ENCODE assay signal across 8 mouse cellular contexts in genomic region chr17:87282007-87282705, GRCm38 (mm10). TPM values are rescaled to one million over a fixed set of nuclear protein-coding genes. Genes with fewer than 3 reads are reported as not detected.
DNase-seq lines count a peak whose midpoint lies in the region; ATAC-seq and TF ChIP-seq lines count a peak whose summit lies in the region.

No protein-coding gene starts in this region.

- no peaks in the 10 kb centered on the region for H3K9me3 ChIP-seq in ES-E14 (ENCODE audit: control insufficient read depth, insufficient read depth, low read depth, low read length)
- no peaks in the 10 kb centered on the region for H3K9me3 ChIP-seq in forebrain, embryonic 15.5 days
- H3K9me3 ChIP-seq in neural tube, embryonic 14.5 days (ENCODE audit: control insufficient read depth, low read length) = no peaks in the 10 kb centered on the region

- H3K4me2 ChIP-seq in forebrain, embryonic 15.5 days (replicated peaks) = peak overlapping the region; percentile 92
- peak overlapping the region; percentile 91 for H3K4me2 ChIP-seq in neural tube, embryonic 14.5 days (ENCODE audit: low read depth, low read length)

- DNase-seq in ES-E14 (ENCODE audit: low read depth, low spot score) = peak; percentile 94
- peak; percentile 42 for DNase-seq in cerebellum, adult 11 months
- peak; percentile 91 for DNase-seq in heart, postnatal 25 days (ENCODE audit: low spot score)
- peak; percentile 46 to 76 for DNase-seq in layer of hippocampus, adult 18-20 months (ENCODE audit: low spot score in 2 of 2)
- DNase-seq in lung, adult 18-20 months = peak; percentile 97 to 98

- no peak for TF ChIP-seq CTCF in testis, adult 2 months (IDR thresholded peaks at IDR 0.05; ENCODE audit: control insufficient read depth, insufficient read depth, insufficient replicate concordance, low read depth, low read length)

- H3K27ac ChIP-seq in ES-E14 (ENCODE audit: insufficient read depth, low read depth, low read length, poor library complexity, severe bottlenecking) = no peak overlapping the region
- peak overlapping the region; percentile 75 for H3K27ac ChIP-seq in forebrain, embryonic 15.5 days (replicated peaks)
- H3K27ac ChIP-seq in neural tube, embryonic 14.5 days (ENCODE audit: low read depth, low read length) = peak overlapping the region; percentile 81
- H3K27ac ChIP-seq in testis, adult 2 months (ENCODE audit: control insufficient read depth, insufficient read depth, low read depth, low read length) = peak overlapping the region; percentile 80

- H3K4me1 ChIP-seq in ES-E14 (ENCODE audit: control insufficient read depth in 2 of 2, insufficient read depth in 2 of 2, low read length in 2 of 2, poor library complexity in 1 of 2) = peaks cover 0 to 1% of the 10 kb centered on the region in 2 experiments; a peak in 2 of 4 replicates
- peaks cover 20% of the 10 kb centered on the region for H3K4me1 ChIP-seq in forebrain, embryonic 15.5 days
- peaks cover 10% of the 10 kb centered on the region; the same call in 1 of the 2 replicates for H3K4me1 ChIP-seq in neural tube, embryonic 14.5 days (ENCODE audit: control insufficient read depth, insufficient read depth, low read length)
- H3K4me1 ChIP-seq in testis, adult 2 months (ENCODE audit: control insufficient read depth, insufficient read depth, low read length) = no peaks in the 10 kb centered on the region; the same call in none of the 2 replicates

- peak overlapping the region; percentile 90 for H3K9ac ChIP-seq in ES-E14 (ENCODE audit: insufficient read depth, low read depth, low read length, poor library complexity, severe bottlenecking)
- peak overlapping the region; percentile 85 for H3K9ac ChIP-seq in forebrain, embryonic 15.5 days (replicated peaks)
- H3K9ac ChIP-seq in neural tube, embryonic 14.5 days (replicated peaks; ENCODE audit: low read depth, low read length) = peak overlapping the region; percentile 80

- intact Hi-C loops in heart, postnatal 25 days (cut with DNase I) = no loop called here

- under 1% methylated on average over 43 of the region's 44 CpGs for WGBS in forebrain, embryonic 15.5 days
- under 1% methylated on average over 40 of the region's 44 CpGs for WGBS in neural tube, embryonic 14.5 days

- H3K4me3 ChIP-seq in ES-E14 (ENCODE audit: insufficient read depth in 1 of 2, low read depth in 1 of 2, low read length in 2 of 2, poor library complexity in 1 of 2, severe bottlenecking in 1 of 2) = peak overlapping the region; percentile 91
- peak overlapping the region; percentile 88 for H3K4me3 ChIP-seq in forebrain, embryonic 15.5 days
- peak overlapping the region; percentile 71 for H3K4me3 ChIP-seq in neural tube, embryonic 14.5 days (ENCODE audit: low read depth, low read length)
- H3K4me3 ChIP-seq in testis, adult 2 months (ENCODE audit: control insufficient read depth, low read depth, low read length) = peak overlapping the region; percentile 85

- TF ChIP-seq POLR2A in testis, adult 2 months (IDR thresholded peaks at IDR 0.05; ENCODE audit: control insufficient read depth, low read depth, low read length) = no peak

- no peaks in the 10 kb centered on the region for H3K36me3 ChIP-seq in ES-E14 (ENCODE audit: control insufficient read depth, insufficient read depth, low read length, poor library complexity, severe bottlenecking)
- H3K36me3 ChIP-seq in forebrain, embryonic 15.5 days = no peaks in the 10 kb centered on the region
- no peaks in the 10 kb centered on the region for H3K36me3 ChIP-seq in neural tube, embryonic 14.5 days (ENCODE audit: control insufficient read depth, insufficient read depth, low read length)
- no peaks in the 10 kb centered on the region for H3K36me3 ChIP-seq in testis, adult 2 months (ENCODE audit: control insufficient read depth, insufficient read depth, low read length)

- in situ Hi-C loops in ES-E14 (cut with MboI; ENCODE audit: low sequenced_read_pairs in 2 of 2, unreplicated experiment in 2 of 2) = no loop called here

- H3K27me3 ChIP-seq in forebrain, embryonic 15.5 days = peaks cover 13% of the 10 kb centered on the region
- H3K27me3 ChIP-seq in neural tube, embryonic 14.5 days (ENCODE audit: control insufficient read depth, insufficient read depth, low read length) = peaks cover 6% of the 10 kb centered on the region; the same call in 1 of the 2 replicates
- H3K27me3 ChIP-seq in testis, adult 2 months (ENCODE audit: control insufficient read depth, insufficient read depth, low read length) = peaks cover 3% of the 10 kb centered on the region; the same call in 1 of the 2 replicates

- peak; percentile 81 for ATAC-seq in forebrain, embryonic 15.5 days (replicated peaks)
- ATAC-seq in neural tube, embryonic 14.5 days (ENCODE audit: low read depth) = peak; percentile 78

TF ChIP-seq in ES-E14, 5 proteins besides CTCF, POLR2A, EP300 and RAD21:
- no peak for TF ChIP-seq ZNF384 (IDR thresholded peaks at IDR 0.05; ENCODE audit: low read depth, low read length)
- TF ChIP-seq HCFC1 (IDR thresholded peaks at IDR 0.05; ENCODE audit: borderline replicate concordance, insufficient read depth, low read length) = no peak
- no peak for TF ChIP-seq MAFK (IDR thresholded peaks at IDR 0.05; ENCODE audit: insufficient read depth, low read depth, low read length)
- TF ChIP-seq ZC3H11A (IDR thresholded peaks at IDR 0.05; ENCODE audit: borderline replicate concordance, low read depth, low read length) = no peak
- no peak for TF ChIP-seq CHD2 (IDR thresholded peaks at IDR 0.05; ENCODE audit: low read depth, low read length)

RNA-seq across cellular contexts. Expression of gene Ttc7, which starts 0.5 kb away (rescaled TPM):
- 2.7 and 4.2 TPM in 2 replicates for total RNA-seq in ES-E14 (2012; rRNA removed)
- polyA plus RNA-seq in forebrain, embryonic 15.5 days (2015; fragmentation: Nextera tagmentation; extraction: Ambion mirVana) = 4.5 and 4.8 TPM in 2 replicates
- 10 to 100 TPM; 10.4 to 13.0 TPM for total RNA-seq in heart, postnatal 25 days (2021)
- 1 to 10 TPM; 7.5 to 8.0 TPM for total RNA-seq in layer of hippocampus, adult 18-20 months (2021)
- 6.7 and 7.2 TPM in 2 replicates for polyA plus RNA-seq in neural tube, embryonic 14.5 days (2014; fragmentation: Nextera tagmentation; extraction: Ambion mirVana)
- 71.5 and 89.3 TPM in 2 replicates for polyA plus RNA-seq in testis, adult 2 months (2012; rRNA removed)

RNA-seq across cellular contexts. Expression of gene Mcfd2, which starts 16.4 kb away (rescaled TPM):
- total RNA-seq in ES-E14 (2012; rRNA removed) = 81.8 and 98.4 TPM in 2 replicates
- polyA plus RNA-seq in forebrain, embryonic 15.5 days (2015; fragmentation: Nextera tagmentation; extraction: Ambion mirVana) = 53.3 and 53.8 TPM in 2 replicates
- 10 to 100 TPM; 41.8 to 46.4 TPM for total RNA-seq in heart, postnatal 25 days (2021)
- 10 to 100 TPM; 69.7 to 73.0 TPM for total RNA-seq in layer of hippocampus, adult 18-20 months (2021)
- polyA plus RNA-seq in neural tube, embryonic 14.5 days (2014; fragmentation: Nextera tagmentation; extraction: Ambion mirVana) = 38.3 and 45.2 TPM in 2 replicates
- polyA plus RNA-seq in testis, adult 2 months (2012; rRNA removed) = 34.0 and 40.4 TPM in 2 replicates

Comparison
In these comparisons a context has a peak if more than half of its experiments do, and no peak if none do; other contexts are left out.
1. DNase-seq: peak in every context shown above with its lines; median percentile 98 in lung, adult 18-20 months; 94 in ES-E14; 91 in heart, postnatal 25 days; 61 in layer of hippocampus, adult 18-20 months; 42 in cerebellum, adult 11 months.